20 mouse cellular contexts compared by ENCODE assay signal in the genomic region with DNA sequence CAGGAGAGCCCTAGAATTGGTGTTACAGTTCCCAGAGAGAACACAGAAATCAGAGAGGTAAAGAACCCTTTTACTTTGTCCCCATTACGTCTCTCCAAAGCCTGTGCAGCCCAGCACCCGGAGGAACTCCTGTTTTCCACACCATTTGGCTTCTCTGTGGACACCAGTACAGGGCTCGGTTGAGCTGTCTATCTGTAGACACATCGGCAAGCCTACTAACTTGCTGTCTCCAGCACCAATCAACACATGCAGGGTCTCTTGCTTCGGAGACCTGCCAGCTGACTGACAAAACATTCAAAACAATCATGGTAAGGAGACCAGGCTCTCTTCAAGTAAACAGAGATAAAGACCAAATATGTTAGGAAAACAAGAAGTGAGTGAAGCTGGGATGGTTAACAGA.
DNase-seq lines count a peak whose midpoint lies in the region; ATAC-seq and TF ChIP-seq lines count a peak whose summit lies in the region.
"Had no signal": no experiment of that assay in that cellular context is flagged by ENCODE, and none has a peak within 500 bp of the region (broad histone marks: within the 10 kb centered on the region; RNA-seq: fewer than 3 reads in every experiment).

No protein-coding gene starts in this region.

- ATAC-seq in lung, embryonic 14.5 days (ENCODE audit: insufficient read depth) = peak; percentile 74
- no peak for ATAC-seq in stomach, embryonic 15.5 days (ENCODE audit: insufficient read depth, low FRiP score, low read depth)
- ATAC-seq: forebrain, embryonic 14.5 days had no signal

- H3K36me3 ChIP-seq in lung, embryonic 14.5 days (ENCODE audit: insufficient read depth) = no peaks in the 10 kb centered on the region
- H3K36me3 ChIP-seq in stomach, embryonic 15.5 days = no peaks in the 10 kb centered on the region
- H3K36me3 ChIP-seq: embryonic facial prominence, embryonic 15.5 days; forebrain, embryonic 10.5 days; heart, embryonic 12.5 days; hindbrain, embryonic 10.5 days had no signal

- H3K9me3 ChIP-seq in lung, embryonic 14.5 days (ENCODE audit: low read depth, low read length) = no peaks in the 10 kb centered on the region
- H3K9me3 ChIP-seq in stomach, embryonic 15.5 days = no peaks in the 10 kb centered on the region
- H3K9me3 ChIP-seq: embryonic facial prominence, embryonic 15.5 days; forebrain, embryonic 10.5 days; heart, embryonic 12.5 days; hindbrain, embryonic 10.5 days had no signal

- DNase-seq in lung, embryonic 14.5 days = peak; percentile 59
- DNase-seq in lung, postnatal 25 days (ENCODE audit: low spot score) = no peak
- peak; percentile 13 for DNase-seq in ovary, adult 18-20 months (ENCODE audit: low spot score)
- no peak for DNase-seq in ovary, postnatal 10 days (ENCODE audit: low spot score)
- DNase-seq in left cerebral cortex, adult 18-20 months (ENCODE audit: low spot score in 2 of 2) = no peak
- DNase-seq in embryo, embryonic 9.5 days (ENCODE audit: extremely low spot score) = no peak
- DNase-seq: adrenal gland, adult 2 months; adrenal gland, postnatal 25 days; cerebellum, adult 2 months; cerebellum, postnatal 10 days; gastrocnemius, postnatal 10 days had no signal

- H3K4me1 ChIP-seq in lung, embryonic 14.5 days (ENCODE audit: insufficient read depth) = 0 out of 2 replicates have a peak, but pooled peaks cover 4% of the 10 kb centered on the region
- H3K4me1 ChIP-seq in stomach, embryonic 15.5 days = no peaks in the 10 kb centered on the region
- H3K4me1 ChIP-seq: embryonic facial prominence, embryonic 15.5 days; heart, embryonic 12.5 days had no signal

- 28% methylated on average over 5 of the region's 5 CpGs for WGBS in lung, embryonic 14.5 days
- WGBS in stomach, embryonic 15.5 days = 49% methylated on average over 5 of the region's 5 CpGs

- no peak for TF ChIP-seq CTCF in lung, embryonic 14.5 days (IDR thresholded peaks at IDR 0.05; ENCODE audit: low read depth)

- no peak overlapping the region for H3K4me3 ChIP-seq in lung, embryonic 14.5 days (ENCODE audit: low read depth, low read length)
- no peak overlapping the region for H3K4me3 ChIP-seq in stomach, embryonic 15.5 days (replicated peaks)
- H3K4me3 ChIP-seq: embryonic facial prominence, embryonic 15.5 days; erythroblast, embryonic 14.5 days; forebrain, embryonic 10.5 days; heart, adult 2 months; heart, embryonic 12.5 days; hindbrain, embryonic 10.5 days had no signal

- H3K27ac ChIP-seq in lung, embryonic 14.5 days (ENCODE audit: low read depth) = peak overlapping the region; percentile 66; the same call in 1 of the 2 replicates
- H3K27ac ChIP-seq in stomach, embryonic 15.5 days = peak overlapping the region; percentile 57; the same call in 1 of the 2 replicates
- H3K27ac ChIP-seq: embryonic facial prominence, embryonic 15.5 days; forebrain, embryonic 10.5 days; heart, adult 2 months; hindbrain, embryonic 10.5 days; hindbrain, embryonic 14.5 days had no signal

- H3K9ac ChIP-seq in lung, embryonic 14.5 days = no peak overlapping the region
- no peak overlapping the region for H3K9ac ChIP-seq in stomach, embryonic 15.5 days
- H3K9ac ChIP-seq: embryonic facial prominence, embryonic 15.5 days; heart, embryonic 12.5 days; hindbrain, embryonic 14.5 days had no signal

- no peak overlapping the region for H3K4me2 ChIP-seq in lung, embryonic 14.5 days
- no peak overlapping the region for H3K4me2 ChIP-seq in stomach, embryonic 15.5 days
- H3K4me2 ChIP-seq: embryonic facial prominence, embryonic 15.5 days; heart, embryonic 12.5 days; hindbrain, embryonic 14.5 days had no signal

- H3K27me3 ChIP-seq in lung, embryonic 14.5 days (ENCODE audit: insufficient read depth, low read length) = no peaks in the 10 kb centered on the region
- no peaks in the 10 kb centered on the region for H3K27me3 ChIP-seq in stomach, embryonic 15.5 days (replicated peaks)
- H3K27me3 ChIP-seq: embryonic facial prominence, embryonic 15.5 days; heart, embryonic 12.5 days had no signal

Comparison
In these comparisons a context has a peak if more than half of its experiments do, and no peak if none do; other contexts are left out.
1. DNase-seq: peak in lung, embryonic 14.5 days (single experiment) and ovary, adult 18-20 months (single experiment); none in lung, postnatal 25 days (single experiment), ovary, postnatal 10 days (single experiment), left cerebral cortex, adult 18-20 months (0 of 2) and embryo, embryonic 9.5 days (single experiment).